In genomic region chr14:59339541-59339940, GRCm38 (mm10) we compare ENCODE assay signal across 36 mouse cellular contexts. TPM values are rescaled to one million over a fixed set of nuclear protein-coding genes. Genes with fewer than 3 reads are reported as not detected.
"Had no signal": no experiment of that assay in that cellular context is flagged by ENCODE, and none has a peak within 500 bp of the region (broad histone marks: within the 10 kb centered on the region; RNA-seq: fewer than 3 reads in every experiment).

No protein-coding gene starts in this region.

- H3K4me3 ChIP-seq: gastrocnemius, adult 2 months; heart, adult 2 months; heart, embryonic 13.5 days; heart, embryonic 15.5 days; hindbrain, embryonic 10.5 days; hindbrain, embryonic 12.5 days; kidney, embryonic 15.5 days; limb, embryonic 13.5 days; limb, embryonic 15.5 days; liver, embryonic 12.5 days had no signal

- H3K36me3 ChIP-seq: heart, embryonic 13.5 days; heart, embryonic 15.5 days; hindbrain, embryonic 10.5 days; hindbrain, embryonic 12.5 days; kidney, embryonic 15.5 days; limb, embryonic 13.5 days; limb, embryonic 15.5 days; liver, embryonic 12.5 days had no signal

- DNase-seq: gastrocnemius, adult 2 months; gastrocnemius, postnatal 10 days; gastrocnemius, postnatal 25 days; heart, adult 2 months; heart, postnatal 4 days; kidney, adult 11 months; kidney, adult 2 months; kidney, adult 9 months; kidney, postnatal 14 days; kidney, postnatal 36 days; layer of hippocampus, adult 9-11 months; layer of hippocampus, postnatal 36 days; left cerebral cortex, postnatal 4 days had no signal

- H3K9ac ChIP-seq: heart, embryonic 13.5 days; heart, embryonic 15.5 days; hindbrain, embryonic 12.5 days; hindbrain, embryonic 14.5 days; kidney, embryonic 15.5 days; limb, embryonic 13.5 days; limb, embryonic 15.5 days; liver, embryonic 12.5 days; liver, embryonic 14.5 days had no signal

- H3K27me3 ChIP-seq: heart, embryonic 13.5 days; heart, embryonic 15.5 days; hindbrain, embryonic 12.5 days; kidney, embryonic 15.5 days; limb, embryonic 13.5 days; limb, embryonic 15.5 days; liver, embryonic 12.5 days had no signal

- H3K9me3 ChIP-seq: heart, embryonic 13.5 days; heart, embryonic 15.5 days; hindbrain, embryonic 10.5 days; hindbrain, embryonic 12.5 days; kidney, embryonic 15.5 days; limb, embryonic 13.5 days; limb, embryonic 15.5 days; liver, embryonic 12.5 days had no signal

- H3K27ac ChIP-seq: gastrocnemius, adult 2 months; heart, adult 2 months; heart, embryonic 13.5 days; heart, embryonic 15.5 days; hindbrain, embryonic 10.5 days; hindbrain, embryonic 12.5 days; hindbrain, embryonic 14.5 days; kidney, embryonic 15.5 days; kidney, postnatal 0 days; limb, embryonic 13.5 days; limb, embryonic 15.5 days; liver, embryonic 12.5 days; liver, embryonic 14.5 days had no signal

- H3K4me1 ChIP-seq: heart, embryonic 13.5 days; heart, embryonic 15.5 days; hindbrain, embryonic 10.5 days; hindbrain, embryonic 12.5 days; kidney, embryonic 15.5 days; limb, embryonic 13.5 days; limb, embryonic 15.5 days; liver, embryonic 12.5 days had no signal

- ATAC-seq: hindbrain, embryonic 16.5 days; intestine, embryonic 16.5 days; liver, embryonic 12.5 days had no signal

- H3K4me2 ChIP-seq: heart, embryonic 11.5 days; heart, embryonic 13.5 days; heart, embryonic 15.5 days; hindbrain, embryonic 12.5 days; hindbrain, embryonic 14.5 days; kidney, embryonic 15.5 days; limb, embryonic 13.5 days; limb, embryonic 15.5 days; liver, embryonic 12.5 days had no signal

RNA-seq across cellular contexts. Expression of gene Phf11b, which starts 1.6 kb away (rescaled TPM):
- total RNA-seq: layer of hippocampus, adult 18-20 months; layer of hippocampus, postnatal 14 days; layer of hippocampus, postnatal 36 days; left cerebral cortex, postnatal 10 days; left cerebral cortex, postnatal 25 days; left cerebral cortex, postnatal 4 days had no signal
- polyA plus RNA-seq: heart, embryonic 11.5 days; hindbrain, embryonic 12.5 days; limb, embryonic 11.5 days had no signal

RNA-seq across cellular contexts. Expression of gene Phf11a, which starts 42.2 kb away (rescaled TPM):
- total RNA-seq: gastrocnemius, adult 2 months; gastrocnemius, postnatal 10 days; gastrocnemius, postnatal 4 days; granulocyte monocyte progenitor cell, adult 5-6 weeks; layer of hippocampus, adult 18-20 months; layer of hippocampus, postnatal 14 days; layer of hippocampus, postnatal 36 days; left cerebral cortex, adult 18-20 months; left cerebral cortex, postnatal 10 days; left cerebral cortex, postnatal 25 days; left cerebral cortex, postnatal 4 days had no signal
- polyA plus RNA-seq: heart, embryonic 11.5 days; heart, embryonic 13.5 days; hindbrain, embryonic 10.5 days; hindbrain, embryonic 12.5 days; hindbrain, embryonic 16.5 days; intestine, embryonic 14.5 days; kidney, embryonic 15.5 days; limb, embryonic 11.5 days; limb, embryonic 13.5 days; limb, embryonic 15.5 days; liver, embryonic 12.5 days had no signal
